ENCODE assay signal across 8 mouse cellular contexts in the genomic region with DNA sequence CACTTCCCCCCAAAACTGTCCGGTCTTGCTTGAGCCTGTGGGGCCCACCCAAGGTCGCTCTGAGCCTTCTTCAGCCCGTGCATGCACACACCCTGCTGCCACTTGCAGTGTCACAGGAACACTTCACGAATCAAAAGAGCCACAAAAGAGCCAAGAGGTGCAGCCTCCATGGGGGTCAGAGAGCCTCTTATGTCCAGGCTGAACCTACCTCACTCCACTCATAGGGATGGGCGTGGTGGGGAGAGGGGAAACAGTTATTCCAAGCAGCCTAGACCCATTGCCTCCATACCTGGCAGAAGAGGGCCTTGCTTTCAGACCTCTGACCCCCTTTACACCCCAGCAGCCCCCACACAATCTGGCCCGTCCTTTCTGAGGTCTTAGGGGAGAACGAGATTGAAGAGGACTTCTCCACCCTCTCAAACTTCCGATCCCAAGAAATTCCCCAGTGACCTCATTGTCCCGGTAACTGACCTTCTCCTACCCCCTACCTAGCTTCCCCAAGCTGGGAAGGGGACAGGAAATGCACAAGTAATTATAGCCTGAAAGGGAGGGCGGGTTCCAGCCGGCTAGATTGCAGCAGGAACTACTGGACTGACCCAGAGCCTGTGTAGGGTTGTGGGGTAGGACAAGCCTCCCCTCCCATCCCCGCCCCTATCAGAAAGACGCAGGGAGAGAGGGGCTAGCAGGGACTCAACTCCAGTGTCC. TPM values are rescaled to one million over a fixed set of nuclear protein-coding genes. Genes with fewer than 3 reads are reported as not detected.
DNase-seq lines count a peak whose midpoint lies in the region; ATAC-seq and TF ChIP-seq lines count a peak whose summit lies in the region.
"Had no signal": no experiment of that assay in that cellular context is flagged by ENCODE, and none has a peak within 500 bp of the region (broad histone marks: within the 10 kb centered on the region; RNA-seq: fewer than 3 reads in every experiment).

No protein-coding gene starts in this region.

- no peak for TF ChIP-seq CTCF in hindbrain, postnatal 0 days (IDR thresholded peaks at IDR 0.05; ENCODE audit: low read depth)

- WGBS in embryonic facial prominence, embryonic 12.5 days = 32% methylated on average over 13 of the region's 13 CpGs
- whole genome bisulfite sequencing in hindbrain, postnatal 0 days = 36% methylated on average over 13 of the region's 13 CpGs

- H3K9me3 ChIP-seq in embryonic facial prominence, embryonic 12.5 days = no peaks in the 10 kb centered on the region
- H3K9me3 ChIP-seq in hindbrain, postnatal 0 days (ENCODE audit: low read length) = no peaks in the 10 kb centered on the region

- H3K4me1 ChIP-seq in embryonic facial prominence, embryonic 12.5 days = peaks cover 36% of the 10 kb centered on the region
- H3K4me1 ChIP-seq in hindbrain, postnatal 0 days (ENCODE audit: insufficient read depth, low read length) = peaks cover 35% of the 10 kb centered on the region

- no peak for ATAC-seq in embryonic facial prominence, embryonic 12.5 days (ENCODE audit: insufficient number of reproducible peaks, insufficient read depth, low FRiP score, low TSS enrichment)
- ATAC-seq in hindbrain, postnatal 0 days = no peak

- H3K27me3 ChIP-seq in embryonic facial prominence, embryonic 12.5 days = peaks cover 35% of the 10 kb centered on the region
- H3K27me3 ChIP-seq in hindbrain, postnatal 0 days (ENCODE audit: insufficient read depth, low read length) = no peaks in the 10 kb centered on the region

- no peaks in the 10 kb centered on the region for H3K36me3 ChIP-seq in embryonic facial prominence, embryonic 12.5 days
- H3K36me3 ChIP-seq in hindbrain, postnatal 0 days (ENCODE audit: insufficient read depth, low read length) = no peaks in the 10 kb centered on the region

- peak; percentile 87 for DNase-seq in R1 (ENCODE audit: low read depth, low spot score)
- no peak for DNase-seq in hindbrain, postnatal 0 days (ENCODE audit: low spot score)
- DNase-seq in lung, postnatal 10 days = peak; percentile 45
- no peak for DNase-seq in adrenal gland, adult (ENCODE audit: inconsistent age in 2 of 2, low spot score in 1 of 2)
- no peak for DNase-seq in left cerebral cortex, postnatal 4 days
- no peak for DNase-seq in left cerebral cortex, postnatal 36 days (ENCODE audit: low spot score in 2 of 2)

- H3K27ac ChIP-seq in embryonic facial prominence, embryonic 12.5 days = no peak overlapping the region
- peak overlapping the region; percentile 20; the same call in 1 of the 2 replicates for H3K27ac ChIP-seq in hindbrain, postnatal 0 days

- no peak overlapping the region for H3K4me3 ChIP-seq in embryonic facial prominence, embryonic 12.5 days
- peak overlapping the region; percentile 28 for H3K4me3 ChIP-seq in hindbrain, postnatal 0 days (ENCODE audit: low read length)
- H3K4me3 ChIP-seq: myocyte had no signal

- H3K9ac ChIP-seq in embryonic facial prominence, embryonic 12.5 days = no peak overlapping the region
- H3K9ac ChIP-seq in hindbrain, postnatal 0 days (replicated peaks; ENCODE audit: low read length) = peak overlapping the region; percentile 63

- intact Hi-C loops in left cerebral cortex, postnatal 4 days (cut with DNase I) = no loop called here
- intact Hi-C loops in left cerebral cortex, postnatal 36 days (cut with DNase I) = no loop called here

- peak overlapping the region; percentile 94 for H3K4me2 ChIP-seq in embryonic facial prominence, embryonic 12.5 days (replicated peaks)
- H3K4me2 ChIP-seq in hindbrain, postnatal 0 days (ENCODE audit: low read depth, low read length) = peak overlapping the region; percentile 95

RNA-seq across cellular contexts. Expression of gene Rapgef3, which starts 2.5 kb away (rescaled TPM):
- polyA plus RNA-seq in embryonic facial prominence, embryonic 12.5 days (2016; fragmentation: Nextera tagmentation; extraction: Ambion mirVana) = 10.5 and 10.8 TPM in 2 replicates
- total RNA-seq in hindbrain, postnatal 0 days (2014; rRNA removed) = 26.4 and 41.9 TPM in 2 replicates
- 10.3 and 12.2 TPM in 2 replicates for polyA plus RNA-seq in hindbrain, postnatal 0 days (2015; fragmentation: Nextera tagmentation; extraction: Ambion mirVana)
- 10 to 100 TPM; 21.2 to 24.2 TPM for total RNA-seq in left cerebral cortex, postnatal 4 days (2021)
- total RNA-seq in left cerebral cortex, postnatal 36 days (2021) = 10 to 100 TPM; 35.7 to 52.9 TPM

RNA-seq across cellular contexts. Expression of gene Slc48a1, which starts 13.1 kb away (rescaled TPM):
- polyA plus RNA-seq in embryonic facial prominence, embryonic 12.5 days (2016; fragmentation: Nextera tagmentation; extraction: Ambion mirVana) = 29.4 and 32.6 TPM in 2 replicates
- 84.4 and 89.3 TPM in 2 replicates for total RNA-seq in hindbrain, postnatal 0 days (2014; rRNA removed)
- 140 and 152 TPM in 2 replicates for polyA plus RNA-seq in hindbrain, postnatal 0 days (2015; fragmentation: Nextera tagmentation; extraction: Ambion mirVana)
- total RNA-seq in left cerebral cortex, postnatal 4 days (2021) = 10 to 100 TPM; 81.8 to 84.6 TPM
- 100 to 1,000 TPM; 165 to 196 TPM for total RNA-seq in left cerebral cortex, postnatal 36 days (2021)

RNA-seq across cellular contexts. Expression of gene Endou, which starts 34.1 kb away (rescaled TPM):
- 0.09 and 0.33 TPM in 2 replicates for polyA plus RNA-seq in embryonic facial prominence, embryonic 12.5 days (2016; fragmentation: Nextera tagmentation; extraction: Ambion mirVana)
- total RNA-seq in hindbrain, postnatal 0 days (2014; rRNA removed) = 0.10 TPM in 1 of 2 replicates, not detected in the other
- 0.44 and 0.49 TPM in 2 replicates for polyA plus RNA-seq in hindbrain, postnatal 0 days (2015; fragmentation: Nextera tagmentation; extraction: Ambion mirVana)
- total RNA-seq in left cerebral cortex, postnatal 4 days (2021) = under 1 TPM; 0.16 to 0.18 TPM
- 1 to 10 TPM; 2.8 to 2.9 TPM for total RNA-seq in left cerebral cortex, postnatal 36 days (2021)

RNA-seq across cellular contexts. Expression of gene Rpap3, which starts 59.6 kb away (rescaled TPM):
- polyA plus RNA-seq in embryonic facial prominence, embryonic 12.5 days (2016; fragmentation: Nextera tagmentation; extraction: Ambion mirVana) = 34.3 and 38.0 TPM in 2 replicates
- 14.1 and 19.2 TPM in 2 replicates for total RNA-seq in hindbrain, postnatal 0 days (2014; rRNA removed)
- polyA plus RNA-seq in hindbrain, postnatal 0 days (2015; fragmentation: Nextera tagmentation; extraction: Ambion mirVana) = 38.1 and 41.6 TPM in 2 replicates
- total RNA-seq in left cerebral cortex, postnatal 4 days (2021) = 10 to 100 TPM; 33.8 to 34.6 TPM
- 10 to 100 TPM; 27.1 to 28.2 TPM for total RNA-seq in left cerebral cortex, postnatal 36 days (2021)

Comparison
In these comparisons a context has a peak if more than half of its experiments do, and no peak if none do; other contexts are left out.
1. DNase-seq: peak in R1 (single experiment) and lung, postnatal 10 days (single experiment); none in hindbrain, postnatal 0 days (single experiment), adrenal gland, adult (0 of 2), left cerebral cortex, postnatal 4 days (single experiment) and left cerebral cortex, postnatal 36 days (0 of 2).